Mouse (Mus musculus) myocyte (in vitro differentiated cells): ENCODE results near the gene Nsd1. TPM values are rescaled to one million over a fixed set of nuclear protein-coding genes. Genes with fewer than 3 reads are reported as not detected.

Experiments used
- H3K27me3 ChIP-seq: one replicate; pipeline ENCODE4 v1.6.1; 2011; ENCODE audit not compliant: control insufficient read depth, insufficient read depth, insufficient read length
- H3K36me3 ChIP-seq: one replicate; pipeline ENCODE4 v1.6.1; 2011; ENCODE audit not compliant: control insufficient read depth, insufficient read depth
- H3K4me2 ChIP-seq: one replicate; pipeline ENCODE4 v1.6.1; 2011; ENCODE audit warnings: low read depth, control low read depth
- H3K4me3 ChIP-seq: one replicate; pipeline ENCODE4 v1.5.1; 2011; ENCODE audit warnings: mild to moderate bottlenecking, control low read depth, moderate library complexity
- H3K79me2 ChIP-seq: one replicate; pipeline ENCODE4 v1.6.1; 2011; ENCODE audit not compliant: control insufficient read depth, insufficient read depth
- H3ac ChIP-seq: one replicate; pipeline ENCODE4 v1.6.1; 2011; ENCODE audit not compliant: control insufficient read depth, insufficient read length
- CEBPB ChIP-seq: IDR thresholded peaks from 2 replicates; pipeline ENCODE4 v1.6.1; 2011; ENCODE audit warnings: mild to moderate bottlenecking, moderate library complexity; ENCODE audit not compliant: poor library complexity, insufficient read depth, severe bottlenecking
- E2F4 ChIP-seq: IDR thresholded peaks from one replicate; pipeline ENCODE4 v1.6.1; 2011; ENCODE audit warnings: mild to moderate bottlenecking, control low read depth, moderate library complexity; ENCODE audit not compliant: insufficient read depth
- MAX ChIP-seq: IDR thresholded peaks from one replicate; pipeline ENCODE4 v1.6.1; 2011; ENCODE audit warnings: low read depth, mild to moderate bottlenecking, control low read depth
- MYOD1 ChIP-seq, 3 experiments: IDR thresholded peaks; one replicate each; pipeline ENCODE4 v1.6.1; 2011; ENCODE audit warnings: control low read depth in 2 of 3, low read depth in 2 of 3, mild to moderate bottlenecking in 2 of 3, moderate library complexity in 1 of 3; ENCODE audit not compliant: insufficient read length in 2 of 3, control insufficient read depth in 1 of 3
- MYOG ChIP-seq, 3 experiments: IDR thresholded peaks; one replicate each; pipeline ENCODE4 v1.6.1; 2011; ENCODE audit warnings: control low read depth in 2 of 3, low read depth in 2 of 3, mild to moderate bottlenecking in 2 of 3; ENCODE audit not compliant: insufficient read length in 2 of 3, control insufficient read depth in 1 of 3, insufficient read depth in 1 of 3
- POLR2A ChIP-seq: IDR thresholded peaks from one replicate; pipeline ENCODE4 v1.6.1; 2011; ENCODE audit warnings: low read depth, mild to moderate bottlenecking, control low read depth, moderate library complexity; ENCODE audit not compliant: insufficient read length
- POLR2AphosphoS2 ChIP-seq: IDR thresholded peaks from one replicate; pipeline ENCODE4 v1.6.1; 2011; ENCODE audit warnings: low read depth, control low read depth; ENCODE audit not compliant: insufficient read length
- REST ChIP-seq: IDR thresholded peaks from one replicate; pipeline ENCODE4 v1.6.1; 2011; ENCODE audit warnings: mild to moderate bottlenecking, control low read depth, moderate library complexity; ENCODE audit not compliant: insufficient read depth, insufficient read length
- SRF ChIP-seq: IDR thresholded peaks from one replicate; pipeline ENCODE4 v1.6.1; 2011; ENCODE audit warnings: low read depth; ENCODE audit not compliant: control insufficient read depth, insufficient read length
- TCF12 ChIP-seq: IDR thresholded peaks from one replicate; pipeline ENCODE4 v1.6.1; 2011; ENCODE audit warnings: mild to moderate bottlenecking, control low read depth; ENCODE audit not compliant: poor library complexity, insufficient read depth, severe bottlenecking
- TCF3 ChIP-seq: IDR thresholded peaks from one replicate; pipeline ENCODE4 v1.6.1; 2011; ENCODE audit warnings: low read depth, control low read depth; ENCODE audit not compliant: insufficient read length
- USF1 ChIP-seq: IDR thresholded peaks from one replicate; pipeline ENCODE4 v1.6.1; 2011; ENCODE audit warnings: low read depth, mild to moderate bottlenecking, control low read depth, moderate library complexity
- polyA plus RNA-seq: library from polyadenylated mRNA; unstranded; fragments of >200 nt; fragmentation: generic; extraction: Trizol; gene quantifications from one replicate; pipeline ENCODE4 v1.2.1, GENCODE M21; 2012; ENCODE audit warnings: missing spikeins

Nsd1 gene
- polyA plus RNA-seq, 1 experiment: 10.2 TPM

DNA sequence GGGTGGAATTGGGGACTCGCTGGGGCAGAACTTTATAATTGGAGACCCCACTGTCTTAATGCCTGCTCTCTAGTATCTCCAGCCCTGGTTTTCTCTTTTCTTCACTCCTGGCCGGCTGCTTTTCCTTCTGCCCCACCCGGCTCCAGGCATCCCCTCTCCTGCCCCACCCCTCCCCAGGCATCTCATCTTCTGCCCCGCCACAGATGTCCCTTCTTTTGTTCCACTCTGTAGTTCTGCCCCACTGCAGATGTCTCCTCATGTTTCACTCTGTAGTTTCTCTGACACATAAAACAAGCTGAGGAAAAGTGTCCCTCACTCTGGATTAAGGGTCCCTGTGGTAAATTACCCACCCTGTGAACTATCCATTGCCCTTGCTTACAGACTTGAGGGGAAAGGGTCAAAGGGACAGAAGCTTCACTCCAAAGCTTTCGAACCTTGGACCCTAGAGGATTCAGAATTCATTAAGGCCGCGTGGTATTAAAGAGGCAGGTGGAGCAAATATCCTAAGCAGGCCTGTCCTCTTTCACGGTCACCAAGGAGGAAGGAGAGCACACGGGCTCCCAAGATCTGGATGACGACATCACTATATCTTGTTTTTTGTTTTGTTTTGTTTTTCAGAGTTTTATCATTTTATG lies 127.9 kb downstream of the Nsd1 start:
- Histone ChIP-seq H3K36me3 (no peaks in the 10 kb centered on the region), H3ac (no peak overlapping the region), H3K4me3 (no peak overlapping the region), H3K4me2 (peak overlapping the region; percentile 10), H3K27me3 (no peaks in the 10 kb centered on the region), H3K79me2 (no peaks in the 10 kb centered on the region)
- no peak for TF ChIP-seq E2F4
- TF ChIP-seq POLR2A: no peak
- TF ChIP-seq MYOD1 (IDR thresholded peaks at IDR 0.05; ENCODE audit: control insufficient read depth in 1 of 3, insufficient read length in 2 of 3, low read depth in 2 of 3): no peak
- no peak for TF ChIP-seq MAX
- no peak for TF ChIP-seq CEBPB
- TF ChIP-seq MYOG (IDR thresholded peaks at IDR 0.05; ENCODE audit: control insufficient read depth in 1 of 3, insufficient read depth in 1 of 3, insufficient read length in 2 of 3, low read depth in 2 of 3): no peak
- no peak for TF ChIP-seq TCF3
- no peak for TF ChIP-seq TCF12
- no peak for TF ChIP-seq POLR2AphosphoS2
- TF ChIP-seq USF1: no peak
- no peak for TF ChIP-seq SRF
- no peak for TF ChIP-seq REST

DNA sequence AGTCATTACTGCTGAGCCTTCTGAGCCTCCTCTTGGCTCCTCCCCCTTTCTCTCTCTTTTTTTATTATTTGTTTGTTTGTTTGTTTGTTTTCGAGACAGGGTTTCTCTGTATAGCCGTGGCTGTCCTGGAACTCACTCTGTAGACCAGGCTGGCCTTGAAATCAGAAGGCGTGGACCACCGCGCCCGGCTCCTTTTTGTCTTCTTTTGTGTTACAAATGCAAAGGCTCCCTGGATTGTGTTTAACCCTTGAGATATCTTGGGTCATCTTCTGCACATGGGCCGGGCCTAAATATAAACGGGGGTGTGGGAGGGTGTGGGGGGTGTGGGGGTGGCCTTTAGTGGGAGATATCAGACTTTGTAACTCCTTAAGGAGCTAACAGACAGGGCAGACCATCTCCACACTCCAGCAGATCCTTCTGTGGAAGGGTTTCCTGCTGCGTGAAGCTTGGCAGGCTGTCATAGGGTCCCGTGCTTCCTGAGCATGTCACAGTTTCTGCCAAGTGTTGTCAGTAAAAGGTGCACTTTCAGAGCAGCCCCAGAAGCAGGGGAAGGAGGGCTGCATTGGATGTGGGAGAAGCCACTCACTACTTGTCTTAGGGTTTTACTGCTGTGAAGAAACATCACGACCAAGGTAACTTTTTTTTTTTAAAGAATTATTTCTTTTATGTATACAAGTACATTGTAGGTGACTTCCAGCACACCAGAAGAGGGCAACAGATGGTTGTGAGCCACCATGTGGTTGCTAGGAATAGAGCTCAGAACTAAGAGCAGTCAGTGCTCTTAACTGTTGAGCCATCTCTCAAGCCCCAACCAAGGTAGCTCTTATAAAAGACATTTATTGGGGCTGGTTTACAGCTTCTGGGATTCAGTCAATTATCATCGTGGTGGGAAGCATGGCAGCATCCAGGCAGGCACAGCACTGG lies 128.8 kb downstream of the Nsd1 start:
- no peak overlapping the region for H3K4me3 ChIP-seq
- H3K27me3 ChIP-seq: no peaks in the 10 kb centered on the region
- no peak overlapping the region for H3ac ChIP-seq
- no peak for TF ChIP-seq MYOD1 (IDR thresholded peaks at IDR 0.05; ENCODE audit: control insufficient read depth in 1 of 3, insufficient read length in 2 of 3, low read depth in 2 of 3)
- H3K36me3 ChIP-seq: no peaks in the 10 kb centered on the region
- H3K4me2 ChIP-seq: no peak overlapping the region
- H3K79me2 ChIP-seq: no peaks in the 10 kb centered on the region

DNA sequence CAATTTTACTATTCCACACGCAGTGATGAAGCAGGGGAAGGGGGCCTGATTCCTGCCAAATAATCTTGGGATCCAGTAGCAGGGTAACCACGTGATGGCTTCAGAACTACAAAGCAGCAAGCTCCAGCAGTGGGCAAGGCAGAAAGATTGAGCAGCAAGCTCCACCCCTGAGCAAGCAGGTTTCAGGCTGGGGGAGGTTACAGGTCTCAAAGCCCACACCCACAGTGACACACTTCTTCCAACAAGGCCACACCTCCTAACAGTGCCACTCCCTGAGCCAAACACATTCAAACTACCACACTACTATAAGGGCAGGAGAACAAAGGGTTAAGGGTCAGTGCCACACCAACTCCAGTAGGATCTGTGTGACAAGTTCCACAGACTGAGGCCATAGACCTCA lies 129.7 kb downstream of the Nsd1 start:
- Histone ChIP-seq H3K27me3 (no peaks in the 10 kb centered on the region), H3K79me2 (no peaks in the 10 kb centered on the region), H3K4me2 (no peak overlapping the region), H3K36me3 (no peaks in the 10 kb centered on the region), H3K4me3 (no peak overlapping the region), H3ac (no peak overlapping the region)
- TF ChIP-seq MYOG (IDR thresholded peaks at IDR 0.05; ENCODE audit: control insufficient read depth in 1 of 3, insufficient read depth in 1 of 3, insufficient read length in 2 of 3, low read depth in 2 of 3) (no peak), USF1 (peak; percentile 41)

DNA sequence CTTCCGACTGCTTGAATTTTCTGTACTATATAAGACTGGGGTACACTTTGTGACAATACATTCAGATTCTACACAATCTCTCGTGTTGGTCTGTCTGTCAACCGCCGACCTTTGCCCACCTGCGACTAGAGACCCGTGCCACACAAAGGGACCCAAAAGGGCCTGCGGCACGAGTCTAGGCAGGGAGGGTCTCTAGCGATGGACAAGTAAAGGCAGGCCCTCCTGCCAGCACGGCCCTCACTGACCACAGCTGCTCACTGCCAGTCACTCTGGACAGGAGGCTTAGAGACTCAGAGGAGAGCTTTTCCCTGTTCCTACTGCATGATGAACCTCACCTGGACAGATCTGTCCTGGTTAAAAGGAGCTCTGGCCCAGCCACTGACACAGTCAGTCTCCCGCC lies 132.9 kb downstream of the Nsd1 start:
- H3K4me2 ChIP-seq: no peak overlapping the region

DNA sequence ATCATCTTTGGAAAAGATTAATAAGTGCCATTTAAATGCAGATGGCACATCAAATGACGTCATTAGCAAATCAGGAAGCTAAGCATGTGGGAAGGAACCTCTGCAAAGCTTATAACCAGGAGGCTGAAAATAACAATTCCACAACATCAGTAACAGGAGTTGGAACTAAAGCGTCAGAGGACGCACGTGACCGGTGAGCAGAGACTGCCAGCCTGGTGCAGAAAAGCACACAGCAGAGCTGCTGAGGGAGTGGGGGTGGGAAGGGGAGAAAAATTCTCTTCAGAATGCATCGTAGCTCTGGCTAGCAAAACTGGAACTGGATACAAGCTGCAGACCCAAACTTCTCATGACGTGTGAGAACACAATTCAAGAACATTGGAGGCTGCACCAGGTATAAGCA lies 134.7 kb downstream of the Nsd1 start:
- H3K79me2 ChIP-seq: no peaks in the 10 kb centered on the region
- no peak overlapping the region for H3K4me2 ChIP-seq
- H3ac ChIP-seq: no peak overlapping the region
- no peak overlapping the region for H3K4me3 ChIP-seq
- no peaks in the 10 kb centered on the region for H3K27me3 ChIP-seq
- TF ChIP-seq USF1 (no peak), MYOD1 (IDR thresholded peaks at IDR 0.05; ENCODE audit: control insufficient read depth in 1 of 3, insufficient read length in 2 of 3, low read depth in 2 of 3) (no peak), TCF12 (no peak), TCF3 (no peak), REST (no peak), POLR2A (no peak), E2F4 (no peak)
- H3K36me3 ChIP-seq: peaks cover 27% of the 10 kb centered on the region

More for the DNA sequence above, 132.9 kb downstream of the Nsd1 start:
- H3K36me3 ChIP-seq: peaks cover 17% of the 10 kb centered on the region
- no peaks in the 10 kb centered on the region for H3K27me3 ChIP-seq
- no peaks in the 10 kb centered on the region for H3K79me2 ChIP-seq
- TF ChIP-seq USF1: no peak
- no peak for TF ChIP-seq MAX
- no peak for TF ChIP-seq TCF12
- no peak for TF ChIP-seq POLR2A
- TF ChIP-seq POLR2AphosphoS2: peak; percentile 63
- no peak for TF ChIP-seq CEBPB
- no peak overlapping the region for H3ac ChIP-seq
- no peak overlapping the region for H3K4me3 ChIP-seq
